ENCODE assay signal across 14 mouse cellular contexts in genomic region chr16:31167017-31167887, GRCm38 (mm10). TPM values are rescaled to one million over a fixed set of nuclear protein-coding genes. Genes with fewer than 3 reads are reported as not detected.
DNase-seq lines count a peak whose midpoint lies in the region; ATAC-seq and TF ChIP-seq lines count a peak whose summit lies in the region.
"Had no signal": no experiment of that assay in that cellular context is flagged by ENCODE, and none has a peak within 500 bp of the region (broad histone marks: within the 10 kb centered on the region; RNA-seq: fewer than 3 reads in every experiment).

No protein-coding gene starts in this region.

- no peak for TF ChIP-seq CTCF in stomach, postnatal 0 days (IDR thresholded peaks at IDR 0.05; ENCODE audit: low read depth)
- no peak for TF ChIP-seq CTCF in cerebellum, adult 2 months (IDR thresholded peaks at IDR 0.05; ENCODE audit: borderline replicate concordance, insufficient read depth, low read depth, low read length)

- 32% methylated on average over 10 of the region's 10 CpGs for WGBS in forebrain, embryonic 12.5 days
- WGBS in forebrain, embryonic 11.5 days: 48% methylated on average over 10 of the region's 10 CpGs
- 53% methylated on average over 10 of the region's 10 CpGs for WGBS in neural tube, embryonic 13.5 days
- 24% methylated on average over 10 of the region's 10 CpGs for WGBS in midbrain, embryonic 15.5 days
- WGBS in stomach, postnatal 0 days: 64% methylated on average over 10 of the region's 10 CpGs
- 39% methylated on average over 10 of the region's 10 CpGs for WGBS in cerebellum, adult 2 months

- peak overlapping the region; percentile 4; the same call in 1 of the 2 replicates for H3K4me2 ChIP-seq in forebrain, embryonic 12.5 days
- H3K4me2 ChIP-seq in forebrain, embryonic 11.5 days (ENCODE audit: low read depth, low read length, severe bottlenecking): no peak overlapping the region
- H3K4me2 ChIP-seq in neural tube, embryonic 13.5 days: no peak overlapping the region
- no peak overlapping the region for H3K4me2 ChIP-seq in midbrain, embryonic 15.5 days
- no peak overlapping the region for H3K4me2 ChIP-seq in stomach, postnatal 0 days (replicated peaks; ENCODE audit: low read depth)
- H3K4me2 ChIP-seq: embryonic facial prominence, embryonic 12.5 days; lung, embryonic 14.5 days had no signal

- H3K9ac ChIP-seq in forebrain, embryonic 12.5 days: no peak overlapping the region
- no peak overlapping the region for H3K9ac ChIP-seq in forebrain, embryonic 11.5 days (ENCODE audit: low read length)
- no peak overlapping the region for H3K9ac ChIP-seq in neural tube, embryonic 13.5 days
- no peak overlapping the region for H3K9ac ChIP-seq in midbrain, embryonic 15.5 days
- no peak overlapping the region for H3K9ac ChIP-seq in stomach, postnatal 0 days (ENCODE audit: low read length)
- H3K9ac ChIP-seq: embryonic facial prominence, embryonic 12.5 days; lung, embryonic 14.5 days had no signal

- no peaks in the 10 kb centered on the region for H3K27me3 ChIP-seq in forebrain, embryonic 12.5 days
- no peaks in the 10 kb centered on the region for H3K27me3 ChIP-seq in forebrain, embryonic 11.5 days (ENCODE audit: control insufficient read depth, insufficient read depth, low read length)
- H3K27me3 ChIP-seq in neural tube, embryonic 13.5 days: no peaks in the 10 kb centered on the region
- H3K27me3 ChIP-seq in midbrain, embryonic 15.5 days (replicated peaks): no peaks in the 10 kb centered on the region
- H3K27me3 ChIP-seq in stomach, postnatal 0 days (ENCODE audit: control insufficient read depth, insufficient read depth, low read length): no peaks in the 10 kb centered on the region
- no peaks in the 10 kb centered on the region for H3K27me3 ChIP-seq in cerebellum, adult 2 months (ENCODE audit: control insufficient read depth, insufficient read depth, low read length)
- H3K27me3 ChIP-seq: embryonic facial prominence, embryonic 12.5 days had no signal

- H3K4me3 ChIP-seq in forebrain, embryonic 12.5 days (replicated peaks): no peak overlapping the region
- no peak overlapping the region for H3K4me3 ChIP-seq in forebrain, embryonic 11.5 days (ENCODE audit: low read depth, low read length)
- H3K4me3 ChIP-seq in neural tube, embryonic 13.5 days: no peak overlapping the region
- no peak overlapping the region for H3K4me3 ChIP-seq in midbrain, embryonic 15.5 days
- H3K4me3 ChIP-seq in stomach, postnatal 0 days (ENCODE audit: low read depth, low read length): no peak overlapping the region
- no peak overlapping the region for H3K4me3 ChIP-seq in cerebellum, adult 2 months (replicated peaks; ENCODE audit: insufficient read depth, low read depth, low read length)
- H3K4me3 ChIP-seq: embryonic facial prominence, embryonic 12.5 days had no signal

- H3K4me1 ChIP-seq in forebrain, embryonic 12.5 days: peaks cover 31% of the 10 kb centered on the region
- H3K4me1 ChIP-seq in forebrain, embryonic 11.5 days (replicated peaks; ENCODE audit: control insufficient read depth, insufficient read depth, low read length): no peaks in the 10 kb centered on the region; the same call in 1 of the 2 replicates
- H3K4me1 ChIP-seq in neural tube, embryonic 13.5 days (replicated peaks): peaks cover 30% of the 10 kb centered on the region
- H3K4me1 ChIP-seq in midbrain, embryonic 15.5 days: peaks cover 13% of the 10 kb centered on the region
- peaks cover 5% of the 10 kb centered on the region for H3K4me1 ChIP-seq in stomach, postnatal 0 days (replicated peaks; ENCODE audit: control insufficient read depth, insufficient read depth)
- H3K4me1 ChIP-seq in cerebellum, adult 2 months (ENCODE audit: control insufficient read depth, insufficient read depth, low read length): peaks cover 12% of the 10 kb centered on the region; the same call in 1 of the 2 replicates

- peak; percentile 51; the same call in 1 of the 2 replicates for ATAC-seq in forebrain, embryonic 12.5 days (ENCODE audit: low FRiP score)
- no peak; the same call in 1 of the 2 replicates for ATAC-seq in forebrain, embryonic 11.5 days (replicated peaks; ENCODE audit: low FRiP score)
- ATAC-seq in neural tube, embryonic 13.5 days (ENCODE audit: low read depth): no peak; the same call in 1 of the 2 replicates
- peak; percentile 60 for ATAC-seq in midbrain, embryonic 15.5 days (replicated peaks)
- ATAC-seq in stomach, postnatal 0 days (ENCODE audit: low FRiP score, low TSS enrichment): peak; percentile 53; the same call in 1 of the 2 replicates

- H3K36me3 ChIP-seq in forebrain, embryonic 12.5 days (replicated peaks): no peaks in the 10 kb centered on the region; the same call in 1 of the 2 replicates
- H3K36me3 ChIP-seq in forebrain, embryonic 11.5 days (ENCODE audit: control insufficient read depth, insufficient read depth, low read length): no peaks in the 10 kb centered on the region
- no peaks in the 10 kb centered on the region for H3K36me3 ChIP-seq in neural tube, embryonic 13.5 days
- no peaks in the 10 kb centered on the region for H3K36me3 ChIP-seq in midbrain, embryonic 15.5 days (replicated peaks)
- no peaks in the 10 kb centered on the region for H3K36me3 ChIP-seq in stomach, postnatal 0 days (ENCODE audit: control insufficient read depth, insufficient read depth, low read length)
- H3K36me3 ChIP-seq: embryonic facial prominence, embryonic 12.5 days had no signal

- H3K27ac ChIP-seq in forebrain, embryonic 12.5 days: 0 out of 2 replicates have a peak overlapping the region, but pooled peaks have one; percentile 53
- H3K27ac ChIP-seq in forebrain, embryonic 11.5 days (ENCODE audit: low read depth, low read length): no peak overlapping the region
- H3K27ac ChIP-seq in neural tube, embryonic 13.5 days (replicated peaks): 0 out of 2 replicates have a peak overlapping the region, but pooled peaks have one; percentile 38
- H3K27ac ChIP-seq in midbrain, embryonic 15.5 days: no peak overlapping the region
- H3K27ac ChIP-seq in stomach, postnatal 0 days (replicated peaks): no peak overlapping the region
- no peak overlapping the region for H3K27ac ChIP-seq in cerebellum, adult 2 months (ENCODE audit: insufficient read depth, low read length)
- H3K27ac ChIP-seq: embryonic facial prominence, embryonic 12.5 days had no signal

- 0 out of 2 replicates have a peak, but pooled peaks cover 4% of the 10 kb centered on the region for H3K9me3 ChIP-seq in forebrain, embryonic 12.5 days
- H3K9me3 ChIP-seq in forebrain, embryonic 11.5 days (ENCODE audit: control insufficient read depth, low read length): no peaks in the 10 kb centered on the region
- no peaks in the 10 kb centered on the region for H3K9me3 ChIP-seq in neural tube, embryonic 13.5 days
- no peaks in the 10 kb centered on the region for H3K9me3 ChIP-seq in midbrain, embryonic 15.5 days
- no peaks in the 10 kb centered on the region for H3K9me3 ChIP-seq in stomach, postnatal 0 days (ENCODE audit: control insufficient read depth, low read length)

- no peak for DNase-seq in forebrain, embryonic 11.5 days (ENCODE audit: low spot score)
- DNase-seq in neural tube, embryonic 10.5 days (ENCODE audit: extremely low spot score, low spot score): no peak
- DNase-seq in stomach, postnatal 0 days (ENCODE audit: low spot score): no peak
- DNase-seq in cerebellum, adult 2 months: no peak
- no peak for DNase-seq in adrenal gland, postnatal 4 days (ENCODE audit: low spot score in 2 of 2)
- DNase-seq: adrenal gland, postnatal 10 days; cerebellum, postnatal 25 days; gastrocnemius, postnatal 25 days; liver; lung, embryonic 14.5 days had no signal

- TF ChIP-seq EP300 in stomach, postnatal 0 days (optimal IDR thresholded peaks at IDR 0.05): peak; percentile 68

- TF ChIP-seq POLR2A in cerebellum, adult 2 months (IDR thresholded peaks at IDR 0.05; ENCODE audit: borderline replicate concordance, insufficient read depth, low read length): no peak

RNA-seq across cellular contexts. Expression of gene Acap2, which starts 33.8 kb away (rescaled TPM):
- 24.5 and 26.6 TPM in 2 replicates for polyA plus RNA-seq in forebrain, embryonic 12.5 days (2016; fragmentation: Nextera tagmentation; extraction: Ambion mirVana)
- 24.8 and 29.5 TPM in 2 replicates for polyA plus RNA-seq in forebrain, embryonic 11.5 days (2014; fragmentation: Nextera tagmentation; extraction: Ambion mirVana)
- 12.1 and 14.6 TPM in 2 replicates for polyA plus RNA-seq in neural tube, embryonic 13.5 days (2015; fragmentation: Nextera tagmentation; extraction: Ambion mirVana)
- polyA plus RNA-seq in midbrain, embryonic 15.5 days (2015; fragmentation: Nextera tagmentation; extraction: Ambion mirVana): 10.1 and 11.3 TPM in 2 replicates
- polyA plus RNA-seq in stomach, postnatal 0 days (2015; fragmentation: Nextera tagmentation; extraction: Ambion mirVana): 12.9 and 14.8 TPM in 2 replicates
- 36.9 and 38.9 TPM in 2 replicates for polyA plus RNA-seq in cerebellum, adult 2 months (2012; rRNA removed)
- 10 to 100 TPM; 49.8 to 49.9 TPM for total RNA-seq in adrenal gland, postnatal 4 days (2021)

Comparison
In these comparisons a context has a peak if more than half of its experiments do, and no peak if none do; other contexts are left out.
1. ATAC-seq: peak in forebrain, embryonic 12.5 days (single experiment), midbrain, embryonic 15.5 days (single experiment) and stomach, postnatal 0 days (single experiment); none in forebrain, embryonic 11.5 days (single experiment) and neural tube, embryonic 13.5 days (single experiment).
2. H3K27ac ChIP-seq: peak in forebrain, embryonic 12.5 days (single experiment) and neural tube, embryonic 13.5 days (single experiment); none in forebrain, embryonic 11.5 days (single experiment), midbrain, embryonic 15.5 days (single experiment), stomach, postnatal 0 days (single experiment) and cerebellum, adult 2 months (single experiment).